Comparison of ENCODE assay signal across 15 mouse cellular contexts in genomic region chr19:17078643-17079316, GRCm38 (mm10).
DNase-seq lines count a peak whose midpoint lies in the region; ATAC-seq and TF ChIP-seq lines count a peak whose summit lies in the region.
"Had no signal": no experiment of that assay in that cellular context is flagged by ENCODE, and none has a peak within 500 bp of the region (broad histone marks: within the 10 kb centered on the region; RNA-seq: fewer than 3 reads in every experiment).

No protein-coding gene starts in this region.

- peak; percentile 5 for DNase-seq in adrenal gland, postnatal 10 days
- no peak for DNase-seq in adrenal gland, adult 18-20 months (ENCODE audit: low spot score in 2 of 2)
- DNase-seq in kidney, adult 8-10 months: no peak
- peak; percentile 23 for DNase-seq in hindbrain, postnatal 0 days (ENCODE audit: low spot score)
- DNase-seq in liver, embryonic 11.5 days (ENCODE audit: low spot score): no peak
- DNase-seq in cerebellum, adult 11 months: no peak
- DNase-seq: adrenal gland, adult 8-10 months; heart, adult 18-20 months; layer of hippocampus, adult 9-11 months; lung, postnatal 36 days; thymus, postnatal 14 days had no signal

- no peak overlapping the region for H3K27ac ChIP-seq in kidney, embryonic 16.5 days (ENCODE audit: low read length)
- no peak overlapping the region for H3K27ac ChIP-seq in hindbrain, postnatal 0 days
- H3K27ac ChIP-seq in neural tube, embryonic 12.5 days: no peak overlapping the region
- H3K27ac ChIP-seq in liver, embryonic 11.5 days (ENCODE audit: low read depth, low read length): no peak overlapping the region
- H3K27ac ChIP-seq: limb, embryonic 10.5 days; liver, embryonic 15.5 days had no signal

- H3K4me2 ChIP-seq in kidney, embryonic 16.5 days (replicated peaks; ENCODE audit: low read depth, low read length): no peak overlapping the region
- H3K4me2 ChIP-seq in hindbrain, postnatal 0 days (ENCODE audit: low read depth, low read length): no peak overlapping the region
- H3K4me2 ChIP-seq in neural tube, embryonic 12.5 days (replicated peaks): no peak overlapping the region
- H3K4me2 ChIP-seq in liver, embryonic 11.5 days: no peak overlapping the region
- H3K4me2 ChIP-seq: liver, embryonic 15.5 days had no signal

- no peaks in the 10 kb centered on the region for H3K9me3 ChIP-seq in kidney, embryonic 16.5 days (ENCODE audit: low read length)
- H3K9me3 ChIP-seq in hindbrain, postnatal 0 days (ENCODE audit: low read length): no peaks in the 10 kb centered on the region
- no peaks in the 10 kb centered on the region for H3K9me3 ChIP-seq in neural tube, embryonic 12.5 days
- no peaks in the 10 kb centered on the region for H3K9me3 ChIP-seq in liver, embryonic 11.5 days (ENCODE audit: control insufficient read depth, low read length)
- H3K9me3 ChIP-seq: limb, embryonic 10.5 days; liver, embryonic 15.5 days had no signal

- no peaks in the 10 kb centered on the region for H3K36me3 ChIP-seq in kidney, embryonic 16.5 days (ENCODE audit: insufficient read depth, low read length)
- H3K36me3 ChIP-seq in hindbrain, postnatal 0 days (ENCODE audit: insufficient read depth, low read length): no peaks in the 10 kb centered on the region
- no peaks in the 10 kb centered on the region for H3K36me3 ChIP-seq in neural tube, embryonic 12.5 days
- H3K36me3 ChIP-seq in liver, embryonic 11.5 days (ENCODE audit: control insufficient read depth, insufficient read depth, low read length): no peaks in the 10 kb centered on the region
- H3K36me3 ChIP-seq: limb, embryonic 10.5 days; liver, embryonic 15.5 days had no signal

- WGBS in kidney, embryonic 16.5 days: 34% methylated on average over 8 of the region's 8 CpGs
- WGBS in hindbrain, postnatal 0 days: 51% methylated on average over 8 of the region's 8 CpGs
- 40% methylated on average over 8 of the region's 8 CpGs for WGBS in neural tube, embryonic 12.5 days
- 58% methylated on average over 8 of the region's 8 CpGs for WGBS in liver, embryonic 11.5 days

- no peak for TF ChIP-seq CTCF in hindbrain, postnatal 0 days (IDR thresholded peaks at IDR 0.05; ENCODE audit: low read depth)

- H3K4me3 ChIP-seq in kidney, embryonic 16.5 days (ENCODE audit: low read length): no peak overlapping the region
- H3K4me3 ChIP-seq in hindbrain, postnatal 0 days (ENCODE audit: low read length): no peak overlapping the region
- H3K4me3 ChIP-seq in neural tube, embryonic 12.5 days: no peak overlapping the region
- no peak overlapping the region for H3K4me3 ChIP-seq in liver, embryonic 11.5 days (ENCODE audit: low read depth, low read length)
- H3K4me3 ChIP-seq: limb, embryonic 10.5 days; liver, embryonic 15.5 days had no signal

- ATAC-seq in kidney, embryonic 16.5 days (ENCODE audit: low FRiP score, low TSS enrichment): peak; percentile 61
- peak; percentile 47; the same call in 1 of the 2 replicates for ATAC-seq in hindbrain, postnatal 0 days
- ATAC-seq in neural tube, embryonic 12.5 days (ENCODE audit: low FRiP score, low read depth): peak; percentile 65
- no peak for ATAC-seq in liver, embryonic 11.5 days (replicated peaks; ENCODE audit: low FRiP score)

- no peak overlapping the region for H3K9ac ChIP-seq in kidney, embryonic 16.5 days (replicated peaks; ENCODE audit: low read length)
- no peak overlapping the region for H3K9ac ChIP-seq in hindbrain, postnatal 0 days (replicated peaks; ENCODE audit: low read length)
- H3K9ac ChIP-seq in neural tube, embryonic 12.5 days: no peak overlapping the region
- H3K9ac ChIP-seq in liver, embryonic 11.5 days (ENCODE audit: low read depth, low read length): no peak overlapping the region
- H3K9ac ChIP-seq: liver, embryonic 15.5 days had no signal

- H3K4me1 ChIP-seq in kidney, embryonic 16.5 days (ENCODE audit: insufficient read depth, low read length): 0 out of 2 replicates have a peak, but pooled peaks cover 9% of the 10 kb centered on the region
- no peaks in the 10 kb centered on the region for H3K4me1 ChIP-seq in hindbrain, postnatal 0 days (ENCODE audit: insufficient read depth, low read length)
- no peaks in the 10 kb centered on the region for H3K4me1 ChIP-seq in neural tube, embryonic 12.5 days
- H3K4me1 ChIP-seq in liver, embryonic 11.5 days (replicated peaks; ENCODE audit: control insufficient read depth, insufficient read depth, low read length): no peaks in the 10 kb centered on the region
- H3K4me1 ChIP-seq: liver, embryonic 15.5 days had no signal

- H3K27me3 ChIP-seq in kidney, embryonic 16.5 days (ENCODE audit: insufficient read depth, low read length): no peaks in the 10 kb centered on the region
- no peaks in the 10 kb centered on the region for H3K27me3 ChIP-seq in hindbrain, postnatal 0 days (ENCODE audit: insufficient read depth, low read length)
- no peaks in the 10 kb centered on the region for H3K27me3 ChIP-seq in neural tube, embryonic 12.5 days (replicated peaks)
- no peaks in the 10 kb centered on the region for H3K27me3 ChIP-seq in liver, embryonic 11.5 days (replicated peaks; ENCODE audit: control insufficient read depth, insufficient read depth, low read length)
- H3K27me3 ChIP-seq: liver, embryonic 15.5 days had no signal

Comparison
In these comparisons a context has a peak if more than half of its experiments do, and no peak if none do; other contexts are left out.
1. DNase-seq: peak in adrenal gland, postnatal 10 days (single experiment) and hindbrain, postnatal 0 days (single experiment); none in adrenal gland, adult 18-20 months (0 of 2), kidney, adult 8-10 months (0 of 2), liver, embryonic 11.5 days (single experiment) and cerebellum, adult 11 months (single experiment).